9 mouse cellular contexts compared by ENCODE assay signal in the genomic region with DNA sequence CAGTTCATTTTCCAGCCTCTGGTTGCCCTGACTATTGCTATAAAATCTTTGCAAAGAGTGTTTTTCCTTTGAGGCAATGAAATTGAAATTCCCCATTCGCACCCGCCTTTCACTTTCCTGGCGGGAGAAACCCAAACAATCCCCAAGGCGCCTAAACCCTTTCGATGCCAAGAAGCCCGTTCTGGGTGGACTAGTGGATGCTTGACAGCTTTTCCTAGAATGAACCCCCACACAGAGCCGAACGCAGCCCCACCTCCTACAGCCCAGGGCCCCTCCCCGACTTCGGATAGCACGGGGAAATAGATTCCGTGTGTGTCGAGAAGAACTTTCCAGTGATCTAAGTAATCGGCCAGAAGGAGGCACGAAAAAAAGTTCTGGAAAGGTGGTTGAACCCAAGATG. TPM values are rescaled to one million over a fixed set of nuclear protein-coding genes. Genes with fewer than 3 reads are reported as not detected.
DNase-seq lines count a peak whose midpoint lies in the region; ATAC-seq and TF ChIP-seq lines count a peak whose summit lies in the region.
"Had no signal": no experiment of that assay in that cellular context is flagged by ENCODE, and none has a peak within 500 bp of the region (broad histone marks: within the 10 kb centered on the region; RNA-seq: fewer than 3 reads in every experiment).

No protein-coding gene starts in this region.

- WGBS in intestine, embryonic 15.5 days = 6% methylated on average over 15 of the region's 15 CpGs
- WGBS in intestine, postnatal 0 days = 11% methylated on average over 15 of the region's 15 CpGs
- 5% methylated on average over 15 of the region's 15 CpGs for WGBS in embryonic facial prominence, embryonic 14.5 days
- WGBS in hindbrain, embryonic 11.5 days = 4% methylated on average over 15 of the region's 15 CpGs
- 3% methylated on average over 15 of the region's 15 CpGs for WGBS in midbrain, embryonic 15.5 days
- 7% methylated on average over 15 of the region's 15 CpGs for WGBS in lung, postnatal 0 days
- WGBS in thymus, adult 2 months = 18% methylated on average over 15 of the region's 15 CpGs

- H3K27me3 ChIP-seq in intestine, embryonic 15.5 days (replicated peaks) = peaks cover 59% of the 10 kb centered on the region
- peaks cover 49% of the 10 kb centered on the region for H3K27me3 ChIP-seq in intestine, postnatal 0 days (replicated peaks; ENCODE audit: control insufficient read depth, insufficient read depth, low read length)
- peaks cover 55% of the 10 kb centered on the region for H3K27me3 ChIP-seq in embryonic facial prominence, embryonic 14.5 days (replicated peaks; ENCODE audit: control insufficient read depth, insufficient read depth, low read length)
- peaks cover 46% of the 10 kb centered on the region for H3K27me3 ChIP-seq in hindbrain, embryonic 11.5 days (ENCODE audit: control insufficient read depth, insufficient read depth, low read length)
- peaks cover 25% of the 10 kb centered on the region for H3K27me3 ChIP-seq in midbrain, embryonic 15.5 days (replicated peaks)
- H3K27me3 ChIP-seq in lung, postnatal 0 days (replicated peaks; ENCODE audit: insufficient read depth, low read length) = peaks cover 35% of the 10 kb centered on the region
- H3K27me3 ChIP-seq in thymus, adult 2 months (ENCODE audit: control insufficient read depth, insufficient read depth, low read length) = peaks cover 8% of the 10 kb centered on the region; the same call in 1 of the 2 replicates

- peak overlapping the region; percentile 49; the same call in 1 of the 2 replicates for H3K4me2 ChIP-seq in intestine, embryonic 15.5 days (replicated peaks)
- no peak overlapping the region for H3K4me2 ChIP-seq in intestine, postnatal 0 days (replicated peaks; ENCODE audit: low read depth)
- H3K4me2 ChIP-seq in embryonic facial prominence, embryonic 14.5 days (ENCODE audit: low read depth, low read length) = peak overlapping the region; percentile 47; the same call in 1 of the 2 replicates
- peak overlapping the region; percentile 82 for H3K4me2 ChIP-seq in hindbrain, embryonic 11.5 days (replicated peaks; ENCODE audit: low read depth, low read length)
- H3K4me2 ChIP-seq in midbrain, embryonic 15.5 days = peak overlapping the region; percentile 83
- no peak overlapping the region for H3K4me2 ChIP-seq in lung, postnatal 0 days (replicated peaks; ENCODE audit: low read depth, low read length)
- H3K4me2 ChIP-seq: liver, embryonic 15.5 days had no signal

- no peak for TF ChIP-seq EP300 in lung, postnatal 0 days (IDR thresholded peaks at IDR 0.05)

- no peak for ATAC-seq in intestine, embryonic 15.5 days
- no peak for ATAC-seq in intestine, postnatal 0 days
- no peak for ATAC-seq in embryonic facial prominence, embryonic 14.5 days (ENCODE audit: low read depth)
- peak; percentile 15; the same call in 1 of the 2 replicates for ATAC-seq in hindbrain, embryonic 11.5 days (ENCODE audit: low FRiP score)
- peak; percentile 21; the same call in 1 of the 2 replicates for ATAC-seq in midbrain, embryonic 15.5 days (replicated peaks)
- ATAC-seq in lung, postnatal 0 days = no peak

- no peak for DNase-seq in embryonic facial prominence, embryonic 14.5 days (ENCODE audit: low spot score)
- DNase-seq in hindbrain, embryonic 11.5 days (ENCODE audit: low spot score) = no peak
- DNase-seq in urinary bladder, postnatal 10 days (ENCODE audit: low spot score) = no peak
- no peak for DNase-seq in lung, postnatal 0 days (ENCODE audit: low spot score)
- no peak for DNase-seq in thymus, adult 2 months

- peak overlapping the region; percentile 15; the same call in 1 of the 2 replicates for H3K4me3 ChIP-seq in intestine, embryonic 15.5 days (replicated peaks)
- no peak overlapping the region; the same call in 1 of the 2 replicates for H3K4me3 ChIP-seq in intestine, postnatal 0 days (ENCODE audit: low read depth, low read length)
- peak overlapping the region; percentile 22 for H3K4me3 ChIP-seq in embryonic facial prominence, embryonic 14.5 days (ENCODE audit: low read depth, low read length)
- peak overlapping the region; percentile 53; the same call in 1 of the 2 replicates for H3K4me3 ChIP-seq in hindbrain, embryonic 11.5 days (ENCODE audit: low read depth, low read length)
- H3K4me3 ChIP-seq in midbrain, embryonic 15.5 days = peak overlapping the region; percentile 61
- H3K4me3 ChIP-seq in lung, postnatal 0 days (ENCODE audit: low read depth, low read length) = no peak overlapping the region
- H3K4me3 ChIP-seq in thymus, adult 2 months (ENCODE audit: control insufficient read depth, insufficient read depth, low read length) = no peak overlapping the region
- H3K4me3 ChIP-seq: liver, embryonic 15.5 days had no signal

- TF ChIP-seq CTCF in intestine, postnatal 0 days (IDR thresholded peaks at IDR 0.05; ENCODE audit: low read depth) = no peak
- no peak for TF ChIP-seq CTCF in lung, postnatal 0 days (IDR thresholded peaks at IDR 0.05)
- no peak for TF ChIP-seq CTCF in thymus, adult 2 months (IDR thresholded peaks at IDR 0.05; ENCODE audit: borderline replicate concordance, control insufficient read depth, extremely low read depth, insufficient read depth, low read length, poor library complexity)

- H3K4me1 ChIP-seq in intestine, embryonic 15.5 days (replicated peaks) = peaks cover 8% of the 10 kb centered on the region
- H3K4me1 ChIP-seq in intestine, postnatal 0 days (replicated peaks; ENCODE audit: control insufficient read depth, insufficient read depth, low read length) = no peaks in the 10 kb centered on the region
- peaks cover 8% of the 10 kb centered on the region; the same call in 1 of the 2 replicates for H3K4me1 ChIP-seq in embryonic facial prominence, embryonic 14.5 days (ENCODE audit: control insufficient read depth, insufficient read depth, low read length)
- peaks cover 6% of the 10 kb centered on the region for H3K4me1 ChIP-seq in hindbrain, embryonic 11.5 days (replicated peaks; ENCODE audit: control insufficient read depth, insufficient read depth, low read length)
- peaks cover 39% of the 10 kb centered on the region for H3K4me1 ChIP-seq in midbrain, embryonic 15.5 days
- H3K4me1 ChIP-seq in lung, postnatal 0 days (ENCODE audit: insufficient read depth, low read depth, low read length) = no peaks in the 10 kb centered on the region
- H3K4me1 ChIP-seq in thymus, adult 2 months (replicated peaks; ENCODE audit: control insufficient read depth, insufficient read depth, low read length) = no peaks in the 10 kb centered on the region
- H3K4me1 ChIP-seq: liver, embryonic 15.5 days had no signal

- no peak overlapping the region for H3K9ac ChIP-seq in intestine, embryonic 15.5 days
- H3K9ac ChIP-seq in intestine, postnatal 0 days (ENCODE audit: low read depth, low read length) = no peak overlapping the region
- H3K9ac ChIP-seq in embryonic facial prominence, embryonic 14.5 days (ENCODE audit: low read depth, low read length) = no peak overlapping the region
- peak overlapping the region; percentile 70; the same call in 1 of the 2 replicates for H3K9ac ChIP-seq in hindbrain, embryonic 11.5 days (ENCODE audit: low read depth, low read length)
- H3K9ac ChIP-seq in midbrain, embryonic 15.5 days = peak overlapping the region; percentile 69
- no peak overlapping the region for H3K9ac ChIP-seq in lung, postnatal 0 days (replicated peaks; ENCODE audit: low read depth)
- H3K9ac ChIP-seq: liver, embryonic 15.5 days had no signal

- TF ChIP-seq POLR2A in thymus, adult 2 months (IDR thresholded peaks at IDR 0.05; ENCODE audit: control insufficient read depth, extremely low read depth, insufficient read depth, low read length, poor library complexity) = no peak

- no peaks in the 10 kb centered on the region for H3K36me3 ChIP-seq in intestine, embryonic 15.5 days
- H3K36me3 ChIP-seq in intestine, postnatal 0 days (ENCODE audit: control insufficient read depth, insufficient read depth) = no peaks in the 10 kb centered on the region
- H3K36me3 ChIP-seq in embryonic facial prominence, embryonic 14.5 days (ENCODE audit: control insufficient read depth, insufficient read depth, low read length) = no peaks in the 10 kb centered on the region
- no peaks in the 10 kb centered on the region for H3K36me3 ChIP-seq in hindbrain, embryonic 11.5 days (ENCODE audit: control insufficient read depth, insufficient read depth, low read length)
- no peaks in the 10 kb centered on the region for H3K36me3 ChIP-seq in midbrain, embryonic 15.5 days (replicated peaks)
- H3K36me3 ChIP-seq in lung, postnatal 0 days (ENCODE audit: insufficient read depth, low read length) = no peaks in the 10 kb centered on the region
- no peaks in the 10 kb centered on the region for H3K36me3 ChIP-seq in thymus, adult 2 months (ENCODE audit: control insufficient read depth, insufficient read depth, low read length)
- H3K36me3 ChIP-seq: liver, embryonic 15.5 days had no signal

- no peaks in the 10 kb centered on the region for H3K9me3 ChIP-seq in intestine, embryonic 15.5 days
- no peaks in the 10 kb centered on the region for H3K9me3 ChIP-seq in intestine, postnatal 0 days (ENCODE audit: control insufficient read depth)
- no peaks in the 10 kb centered on the region for H3K9me3 ChIP-seq in embryonic facial prominence, embryonic 14.5 days (ENCODE audit: control insufficient read depth, low read length)
- H3K9me3 ChIP-seq in hindbrain, embryonic 11.5 days (ENCODE audit: control insufficient read depth, low read length) = no peaks in the 10 kb centered on the region
- no peaks in the 10 kb centered on the region for H3K9me3 ChIP-seq in midbrain, embryonic 15.5 days
- H3K9me3 ChIP-seq in lung, postnatal 0 days (ENCODE audit: low read length) = no peaks in the 10 kb centered on the region
- H3K9me3 ChIP-seq: liver, embryonic 15.5 days had no signal

- H3K27ac ChIP-seq in intestine, embryonic 15.5 days = no peak overlapping the region
- H3K27ac ChIP-seq in intestine, postnatal 0 days (ENCODE audit: low read depth, low read length) = no peak overlapping the region
- H3K27ac ChIP-seq in embryonic facial prominence, embryonic 14.5 days (replicated peaks; ENCODE audit: low read depth, low read length) = no peak overlapping the region
- H3K27ac ChIP-seq in hindbrain, embryonic 11.5 days (ENCODE audit: low read depth, low read length) = no peak overlapping the region
- H3K27ac ChIP-seq in midbrain, embryonic 15.5 days = no peak overlapping the region
- no peak overlapping the region for H3K27ac ChIP-seq in lung, postnatal 0 days (ENCODE audit: low read length)
- H3K27ac ChIP-seq in thymus, adult 2 months (ENCODE audit: control insufficient read depth, insufficient read depth, low read length) = no peak overlapping the region
- H3K27ac ChIP-seq: liver, embryonic 15.5 days had no signal

RNA-seq across cellular contexts. Expression of a gene that starts 0.9 kb away (rescaled TPM):
- 0.06 and 0.34 TPM in 2 replicates for polyA plus RNA-seq in intestine, embryonic 15.5 days (2015; fragmentation: Nextera tagmentation; extraction: Ambion mirVana)
- polyA plus RNA-seq in intestine, postnatal 0 days (2015; fragmentation: Nextera tagmentation; extraction: Ambion mirVana) = 0.46 and 0.55 TPM in 2 replicates
- 2.3 and 3.2 TPM in 2 replicates for polyA plus RNA-seq in embryonic facial prominence, embryonic 14.5 days (2014; fragmentation: Nextera tagmentation; extraction: Ambion mirVana)
- 0.82 and 0.89 TPM in 2 replicates for polyA plus RNA-seq in hindbrain, embryonic 11.5 days (2014; fragmentation: Nextera tagmentation; extraction: Ambion mirVana)
- polyA plus RNA-seq in midbrain, embryonic 15.5 days (2015; fragmentation: Nextera tagmentation; extraction: Ambion mirVana) = 17.8 and 21.8 TPM in 2 replicates
- polyA plus RNA-seq in lung, postnatal 0 days (2015; fragmentation: Nextera tagmentation; extraction: Ambion mirVana) = 0.04 TPM in 1 of 2 replicates, not detected in the other
- polyA plus RNA-seq in thymus, adult 2 months (2012; rRNA removed) = 0.86 and 1.6 TPM in 2 replicates

RNA-seq across cellular contexts. Expression of a gene that starts 31.8 kb away (rescaled TPM):
- 0.44 and 0.63 TPM in 2 replicates for polyA plus RNA-seq in intestine, embryonic 15.5 days (2015; fragmentation: Nextera tagmentation; extraction: Ambion mirVana)
- polyA plus RNA-seq in intestine, postnatal 0 days (2015; fragmentation: Nextera tagmentation; extraction: Ambion mirVana) = 0.52 and 0.71 TPM in 2 replicates
- polyA plus RNA-seq in embryonic facial prominence, embryonic 14.5 days (2014; fragmentation: Nextera tagmentation; extraction: Ambion mirVana) = 0.74 and 1.4 TPM in 2 replicates
- 0.66 and 1.4 TPM in 2 replicates for polyA plus RNA-seq in hindbrain, embryonic 11.5 days (2014; fragmentation: Nextera tagmentation; extraction: Ambion mirVana)
- 11.1 and 12.7 TPM in 2 replicates for polyA plus RNA-seq in midbrain, embryonic 15.5 days (2015; fragmentation: Nextera tagmentation; extraction: Ambion mirVana)
- polyA plus RNA-seq in lung, postnatal 0 days (2015; fragmentation: Nextera tagmentation; extraction: Ambion mirVana) = 0.11 and 0.12 TPM in 2 replicates
- polyA plus RNA-seq in thymus, adult 2 months (2012; rRNA removed) = 0.43 and 0.58 TPM in 2 replicates
- polyA plus RNA-seq: liver, embryonic 15.5 days had no signal

RNA-seq across cellular contexts. Expression of a gene that starts 42.5 kb away (rescaled TPM):
- 10.6 TPM in 2 replicates for polyA plus RNA-seq in intestine, embryonic 15.5 days (2015; fragmentation: Nextera tagmentation; extraction: Ambion mirVana)
- 3.2 and 3.8 TPM in 2 replicates for polyA plus RNA-seq in intestine, postnatal 0 days (2015; fragmentation: Nextera tagmentation; extraction: Ambion mirVana)
- 21.4 and 23.3 TPM in 2 replicates for polyA plus RNA-seq in embryonic facial prominence, embryonic 14.5 days (2014; fragmentation: Nextera tagmentation; extraction: Ambion mirVana)
- polyA plus RNA-seq in hindbrain, embryonic 11.5 days (2014; fragmentation: Nextera tagmentation; extraction: Ambion mirVana) = 32.2 and 39.5 TPM in 2 replicates
- polyA plus RNA-seq in midbrain, embryonic 15.5 days (2015; fragmentation: Nextera tagmentation; extraction: Ambion mirVana) = 55.0 and 56.0 TPM in 2 replicates
- 12.5 and 14.8 TPM in 2 replicates for polyA plus RNA-seq in lung, postnatal 0 days (2015; fragmentation: Nextera tagmentation; extraction: Ambion mirVana)
- polyA plus RNA-seq in thymus, adult 2 months (2012; rRNA removed) = 43.8 and 56.5 TPM in 2 replicates

Comparison
In these comparisons a context has a peak if more than half of its experiments do, and no peak if none do; other contexts are left out.
1. H3K4me2 ChIP-seq: peak in intestine, embryonic 15.5 days (single experiment), embryonic facial prominence, embryonic 14.5 days (single experiment), hindbrain, embryonic 11.5 days (single experiment) and midbrain, embryonic 15.5 days (single experiment); none in intestine, postnatal 0 days (single experiment) and lung, postnatal 0 days (single experiment).
2. H3K4me3 ChIP-seq: peak in intestine, embryonic 15.5 days (single experiment), embryonic facial prominence, embryonic 14.5 days (single experiment), hindbrain, embryonic 11.5 days (single experiment) and midbrain, embryonic 15.5 days (single experiment); none in intestine, postnatal 0 days (single experiment), lung, postnatal 0 days (single experiment) and thymus, adult 2 months (single experiment).
3. ATAC-seq: peak in hindbrain, embryonic 11.5 days (single experiment) and midbrain, embryonic 15.5 days (single experiment); none in intestine, embryonic 15.5 days (single experiment), intestine, postnatal 0 days (single experiment), embryonic facial prominence, embryonic 14.5 days (single experiment) and lung, postnatal 0 days (single experiment).
4. H3K9ac ChIP-seq: peak in hindbrain, embryonic 11.5 days (single experiment) and midbrain, embryonic 15.5 days (single experiment); none in intestine, embryonic 15.5 days (single experiment), intestine, postnatal 0 days (single experiment), embryonic facial prominence, embryonic 14.5 days (single experiment) and lung, postnatal 0 days (single experiment).